ENCODE assay signal across 12 mouse cellular contexts in genomic region chr1:89095642-89096424, GRCm38 (mm10). TPM values are rescaled to one million over a fixed set of nuclear protein-coding genes. Genes with fewer than 3 reads are reported as not detected.
DNase-seq lines count a peak whose midpoint lies in the region; ATAC-seq lines count a peak whose summit lies in the region.
"Had no signal": no experiment of that assay in that cellular context is flagged by ENCODE, and none has a peak within 500 bp of the region (broad histone marks: within the 10 kb centered on the region; RNA-seq: fewer than 3 reads in every experiment).

No protein-coding gene starts in this region.

- ATAC-seq in kidney, embryonic 14.5 days (ENCODE audit: low FRiP score, low TSS enrichment), result peak; percentile 53
- 0 out of 2 replicates have a peak, but pooled peaks have one; percentile 52 for ATAC-seq in embryonic facial prominence, embryonic 13.5 days (ENCODE audit: insufficient number of reproducible peaks, insufficient read depth, low FRiP score, low TSS enrichment, low read depth)
- ATAC-seq in forebrain, embryonic 15.5 days (replicated peaks), result peak; percentile 31; the same call in 1 of the 2 replicates
- peak; percentile 41 for ATAC-seq in neural tube, embryonic 14.5 days (ENCODE audit: low read depth)

- no peaks in the 10 kb centered on the region for H3K27me3 ChIP-seq in kidney, embryonic 14.5 days (ENCODE audit: control insufficient read depth, insufficient read depth, low read length)
- no peaks in the 10 kb centered on the region for H3K27me3 ChIP-seq in embryonic facial prominence, embryonic 13.5 days
- H3K27me3 ChIP-seq in forebrain, embryonic 15.5 days, result no peaks in the 10 kb centered on the region
- H3K27me3 ChIP-seq in neural tube, embryonic 14.5 days (ENCODE audit: control insufficient read depth, insufficient read depth, low read length), result no peaks in the 10 kb centered on the region
- H3K27me3 ChIP-seq: lung, embryonic 15.5 days had no signal

- no peaks in the 10 kb centered on the region for H3K36me3 ChIP-seq in kidney, embryonic 14.5 days (ENCODE audit: control insufficient read depth, insufficient read depth, low read length)
- no peaks in the 10 kb centered on the region for H3K36me3 ChIP-seq in embryonic facial prominence, embryonic 13.5 days
- no peaks in the 10 kb centered on the region for H3K36me3 ChIP-seq in forebrain, embryonic 15.5 days
- no peaks in the 10 kb centered on the region for H3K36me3 ChIP-seq in neural tube, embryonic 14.5 days (ENCODE audit: control insufficient read depth, insufficient read depth, low read length)
- H3K36me3 ChIP-seq: lung, embryonic 15.5 days had no signal

- peaks cover 46% of the 10 kb centered on the region for H3K4me1 ChIP-seq in kidney, embryonic 14.5 days (ENCODE audit: control insufficient read depth, insufficient read depth, low read length)
- H3K4me1 ChIP-seq in embryonic facial prominence, embryonic 13.5 days, result peaks cover 57% of the 10 kb centered on the region
- peaks cover 46% of the 10 kb centered on the region for H3K4me1 ChIP-seq in forebrain, embryonic 15.5 days
- H3K4me1 ChIP-seq in neural tube, embryonic 14.5 days (ENCODE audit: control insufficient read depth, insufficient read depth, low read length), result peaks cover 38% of the 10 kb centered on the region

- no peak overlapping the region for H3K4me3 ChIP-seq in kidney, embryonic 14.5 days (ENCODE audit: low read length)
- no peak overlapping the region for H3K4me3 ChIP-seq in embryonic facial prominence, embryonic 13.5 days
- no peak overlapping the region for H3K4me3 ChIP-seq in forebrain, embryonic 15.5 days
- H3K4me3 ChIP-seq in neural tube, embryonic 14.5 days (ENCODE audit: low read depth, low read length), result no peak overlapping the region
- H3K4me3 ChIP-seq: lung, embryonic 15.5 days had no signal

- no peak overlapping the region for H3K27ac ChIP-seq in kidney, embryonic 14.5 days (ENCODE audit: low read depth, low read length)
- no peak overlapping the region for H3K27ac ChIP-seq in embryonic facial prominence, embryonic 13.5 days
- no peak overlapping the region for H3K27ac ChIP-seq in forebrain, embryonic 15.5 days (replicated peaks)
- no peak overlapping the region for H3K27ac ChIP-seq in neural tube, embryonic 14.5 days (ENCODE audit: low read depth, low read length)
- H3K27ac ChIP-seq: lung, embryonic 15.5 days had no signal

- no peak overlapping the region for H3K9ac ChIP-seq in kidney, embryonic 14.5 days (ENCODE audit: low read depth, low read length)
- no peak overlapping the region for H3K9ac ChIP-seq in embryonic facial prominence, embryonic 13.5 days
- no peak overlapping the region for H3K9ac ChIP-seq in forebrain, embryonic 15.5 days (replicated peaks)
- H3K9ac ChIP-seq in neural tube, embryonic 14.5 days (replicated peaks; ENCODE audit: low read depth, low read length), result no peak overlapping the region
- H3K9ac ChIP-seq: lung, embryonic 15.5 days had no signal

- intact Hi-C loops in left cerebral cortex, postnatal 10 days (cut with DNase I), result no loop called here

- DNase-seq in kidney, adult 8-10 months, result no peak
- DNase-seq in urinary bladder, postnatal 4 days (ENCODE audit: low spot score in 2 of 2), result no peak
- DNase-seq in left cerebral cortex, postnatal 10 days (ENCODE audit: extremely low spot score in 1 of 2, low spot score in 2 of 2), result no peak
- DNase-seq: cerebellum, adult 11 months; gastrocnemius, postnatal 25 days; kidney, postnatal 4 days; right cerebral cortex, postnatal 25 days had no signal

- H3K4me2 ChIP-seq in kidney, embryonic 14.5 days (replicated peaks; ENCODE audit: low read depth, low read length), result no peak overlapping the region
- H3K4me2 ChIP-seq in embryonic facial prominence, embryonic 13.5 days, result peak overlapping the region; percentile 44
- no peak overlapping the region for H3K4me2 ChIP-seq in forebrain, embryonic 15.5 days (replicated peaks)
- no peak overlapping the region for H3K4me2 ChIP-seq in neural tube, embryonic 14.5 days (ENCODE audit: low read depth, low read length)

- no peaks in the 10 kb centered on the region for H3K9me3 ChIP-seq in kidney, embryonic 14.5 days (ENCODE audit: control insufficient read depth, low read length)
- H3K9me3 ChIP-seq in embryonic facial prominence, embryonic 13.5 days, result no peaks in the 10 kb centered on the region
- H3K9me3 ChIP-seq in forebrain, embryonic 15.5 days, result no peaks in the 10 kb centered on the region
- no peaks in the 10 kb centered on the region for H3K9me3 ChIP-seq in neural tube, embryonic 14.5 days (ENCODE audit: control insufficient read depth, low read length)
- H3K9me3 ChIP-seq: lung, embryonic 15.5 days had no signal

- 22% methylated on average over 14 of the region's 14 CpGs for WGBS in kidney, embryonic 14.5 days
- 29% methylated on average over 14 of the region's 14 CpGs for WGBS in embryonic facial prominence, embryonic 13.5 days
- WGBS in forebrain, embryonic 15.5 days, result 15% methylated on average over 14 of the region's 14 CpGs
- 14% methylated on average over 14 of the region's 14 CpGs for WGBS in neural tube, embryonic 14.5 days

RNA-seq across cellular contexts. Expression of gene Sh3bp4, which starts 25.6 kb away (rescaled TPM):
- 14.9 and 26.1 TPM in 2 replicates for polyA plus RNA-seq in kidney, embryonic 14.5 days (2014; fragmentation: Nextera tagmentation; extraction: Ambion mirVana)
- 24.1 and 26.1 TPM in 2 replicates for polyA plus RNA-seq in embryonic facial prominence, embryonic 13.5 days (2015; fragmentation: Nextera tagmentation; extraction: Ambion mirVana)
- polyA plus RNA-seq in forebrain, embryonic 15.5 days (2015; fragmentation: Nextera tagmentation; extraction: Ambion mirVana), result 20.8 and 21.1 TPM in 2 replicates
- polyA plus RNA-seq in neural tube, embryonic 14.5 days (2014; fragmentation: Nextera tagmentation; extraction: Ambion mirVana), result 12.4 and 18.5 TPM in 2 replicates
- 10 to 100 TPM; 24.4 to 25.9 TPM for total RNA-seq in left cerebral cortex, postnatal 10 days (2021)
